Mouse (Mus musculus): ENCODE results near the gene Shkbp1. TPM values are rescaled to one million over a fixed set of nuclear protein-coding genes. Genes with fewer than 3 reads are reported as not detected.

Shkbp1 gene
- polyA plus RNA-seq, 1 experiment, result 276 TPM

DNA sequence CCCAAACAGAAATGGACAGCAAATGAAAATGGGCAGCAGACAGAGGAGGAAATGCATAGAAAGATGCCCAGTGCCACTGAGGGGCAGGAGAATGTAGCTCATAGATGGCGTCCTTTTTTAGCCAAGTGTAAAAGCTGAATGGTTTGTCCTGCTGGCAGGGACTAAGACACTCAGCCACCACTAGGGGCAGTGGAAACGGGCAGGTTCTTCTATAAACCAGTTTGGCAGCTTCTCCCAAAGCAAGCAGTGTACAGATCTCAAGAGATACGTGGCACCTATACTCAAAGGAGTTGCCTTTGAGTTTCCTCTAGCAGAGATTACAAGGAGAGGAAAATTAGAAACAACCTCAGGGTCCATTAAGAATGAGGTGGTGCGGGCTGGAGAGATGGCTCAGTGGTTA, 22.6 kb upstream of the Shkbp1 start:
- TF ChIP-seq GATA1 (IDR thresholded peaks at IDR 0.05; ENCODE audit: low read length), result no peak

DNA sequence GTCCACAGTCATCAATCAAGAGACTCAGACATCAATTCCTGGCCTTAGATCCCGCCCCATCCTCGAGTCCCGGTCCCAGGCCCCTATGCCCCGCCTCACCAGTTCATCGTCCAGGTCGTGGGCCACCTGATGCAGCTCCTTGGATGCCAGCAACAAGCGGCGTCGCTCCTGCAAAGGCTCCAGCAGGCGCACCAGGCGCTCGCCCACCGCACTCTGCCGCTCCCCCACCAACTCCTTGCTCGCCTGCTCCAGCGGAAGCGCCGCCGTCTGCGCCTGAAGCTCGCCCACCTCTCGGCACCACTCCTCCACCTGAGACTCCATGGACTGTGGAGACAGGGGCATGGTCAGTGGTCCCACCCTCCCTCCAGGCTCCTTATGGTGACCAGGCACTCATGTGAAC, 19.5 kb upstream of the Shkbp1 start:
- no peak for TF ChIP-seq GATA1 (IDR thresholded peaks at IDR 0.05; ENCODE audit: low read length)

- no peak for TF ChIP-seq GATA1 (IDR thresholded peaks at IDR 0.05; ENCODE audit: low read length)
These were observed 16.1 kb upstream of the Shkbp1 start for GRCm38 (mm10) chr7:27371715-27372462.

DNA sequence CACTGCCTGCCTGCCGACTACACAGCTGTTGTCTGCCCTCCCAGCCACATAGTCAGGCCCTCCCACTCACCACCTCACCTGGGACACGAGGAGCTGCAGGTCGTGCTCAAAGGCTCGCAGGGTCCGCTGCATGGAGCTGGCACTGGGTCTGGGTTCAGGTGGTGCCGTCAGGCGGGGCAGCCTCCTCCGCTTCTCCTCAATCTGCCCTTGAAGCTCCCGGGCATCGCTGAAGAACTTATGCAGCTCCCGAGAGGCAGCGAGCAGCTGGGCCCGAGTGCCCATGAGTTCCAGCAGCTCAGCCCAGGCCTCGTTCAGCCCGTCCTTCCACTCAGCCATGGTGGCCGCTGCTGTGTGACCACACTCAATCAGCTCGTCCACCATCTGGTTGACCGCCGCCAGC, 13.3 kb upstream of the Shkbp1 start:
- no peak for TF ChIP-seq GATA1 (IDR thresholded peaks at IDR 0.05; ENCODE audit: low read length)

DNA sequence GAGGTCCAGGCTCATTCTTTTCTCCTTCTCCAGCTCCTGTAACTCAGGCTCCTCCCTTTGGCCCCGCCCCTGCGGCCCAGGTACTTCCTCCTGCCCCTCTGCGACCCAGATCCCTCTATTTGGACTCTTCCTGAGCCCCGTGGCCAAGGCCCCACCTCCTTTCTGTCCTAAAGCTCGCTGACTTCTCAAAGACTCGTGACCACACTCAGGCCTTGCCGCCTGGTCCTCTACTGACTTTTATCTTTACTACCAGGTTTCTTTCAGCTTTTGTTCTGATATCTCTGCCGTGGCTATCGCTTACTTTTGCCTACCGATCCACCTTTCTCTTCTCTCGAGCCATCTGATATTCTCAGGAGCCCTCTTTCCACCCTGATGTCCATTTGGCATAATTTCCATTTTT, 12.2 kb upstream of the Shkbp1 start:
- no peak for TF ChIP-seq GATA1 (IDR thresholded peaks at IDR 0.05; ENCODE audit: low read length)

DNA sequence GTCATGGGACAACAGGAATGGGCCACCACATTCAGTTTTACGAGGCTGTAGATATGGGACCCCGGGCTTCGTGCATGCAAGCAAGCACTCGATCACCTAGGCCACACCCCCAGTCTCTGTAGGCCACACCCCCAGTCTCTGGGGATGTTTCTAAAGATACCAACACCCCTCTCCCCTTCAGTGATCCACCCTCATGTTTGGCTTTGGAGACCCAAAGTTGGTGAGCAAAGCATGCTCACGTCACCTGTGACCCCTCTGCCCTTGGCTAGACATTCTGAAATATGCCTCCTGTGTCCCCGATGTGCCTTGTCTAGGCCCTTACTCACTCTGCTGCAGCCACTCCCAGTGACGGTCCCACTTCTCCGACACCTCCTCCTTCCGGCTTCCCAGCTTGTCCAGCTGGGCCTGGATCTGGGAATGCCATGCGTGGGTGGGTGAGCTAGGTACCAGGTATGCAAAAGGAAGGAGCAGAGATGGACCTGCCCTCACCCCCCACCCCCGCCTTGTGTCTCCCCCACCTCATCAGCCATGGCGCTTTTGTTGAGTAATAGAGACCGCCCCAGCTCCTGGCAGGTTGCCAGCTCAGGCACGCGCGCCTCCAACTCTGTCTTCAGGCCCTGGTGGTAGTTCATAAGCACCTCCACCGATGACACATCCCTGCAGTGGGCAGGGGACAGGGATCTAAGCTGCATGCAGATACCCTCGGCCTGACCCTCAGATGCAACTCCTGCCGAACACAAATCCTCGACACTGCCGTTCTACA, 10.4 kb upstream of the Shkbp1 start:
- TF ChIP-seq GATA1 (IDR thresholded peaks at IDR 0.05; ENCODE audit: low read length), result no peak

DNA sequence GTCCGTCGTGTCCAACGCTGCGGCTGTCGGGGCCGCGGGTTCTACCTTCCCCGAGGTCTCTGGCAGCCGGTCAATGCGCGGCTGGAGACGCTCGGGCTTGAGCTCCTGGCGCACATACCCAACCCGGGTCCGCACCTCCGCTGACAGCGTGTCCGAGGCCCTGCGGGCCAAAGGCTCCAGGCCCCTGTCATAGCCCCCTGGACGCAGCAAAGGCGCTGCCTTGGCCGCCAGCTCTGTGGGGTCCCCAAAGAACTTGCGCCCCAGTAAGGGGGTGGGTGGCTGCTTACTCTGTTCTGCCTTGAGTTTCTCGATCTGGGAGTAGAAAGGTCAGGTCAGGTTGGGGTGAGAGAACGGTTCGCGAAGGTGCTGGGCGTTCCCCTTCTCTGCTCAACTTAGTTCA, 8.6 kb upstream of the Shkbp1 start:
- no peak for TF ChIP-seq GATA1 (IDR thresholded peaks at IDR 0.05; ENCODE audit: low read length)

DNA sequence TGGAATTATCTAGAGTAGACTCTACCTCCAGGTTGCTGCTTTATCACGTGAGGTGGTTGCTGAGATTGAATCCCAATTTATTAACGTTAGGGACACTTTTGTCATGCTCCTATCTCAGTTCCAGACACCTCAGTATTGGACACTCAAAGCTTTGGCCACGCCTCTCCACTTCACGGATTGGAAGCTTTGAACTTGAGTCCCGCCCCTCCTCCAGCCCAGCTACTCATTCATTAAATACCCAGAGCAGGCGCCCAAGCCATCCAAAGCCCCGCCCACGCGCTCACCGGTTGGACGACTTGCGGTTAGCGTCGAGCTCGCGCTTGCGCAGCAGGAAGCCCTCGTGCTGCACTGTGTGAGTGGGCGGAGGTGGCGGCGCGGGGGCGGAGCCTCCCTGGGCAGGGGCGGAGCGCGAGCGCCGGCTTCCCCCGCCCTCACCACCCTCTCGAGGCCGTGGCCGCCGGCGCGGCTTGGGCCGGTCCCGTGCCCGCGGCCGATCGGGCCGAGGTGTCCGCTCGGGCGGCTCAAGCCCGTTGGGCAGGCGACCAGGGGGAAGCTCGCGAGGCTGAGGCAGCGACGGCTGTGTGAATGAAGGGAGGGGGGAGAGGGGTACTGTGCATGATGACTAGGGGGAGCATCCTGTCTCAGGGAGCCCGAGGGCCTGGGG, 5.6 kb upstream of the Shkbp1 start:
- TF ChIP-seq GATA1 (IDR thresholded peaks at IDR 0.05; ENCODE audit: low read length), result no peak

DNA sequence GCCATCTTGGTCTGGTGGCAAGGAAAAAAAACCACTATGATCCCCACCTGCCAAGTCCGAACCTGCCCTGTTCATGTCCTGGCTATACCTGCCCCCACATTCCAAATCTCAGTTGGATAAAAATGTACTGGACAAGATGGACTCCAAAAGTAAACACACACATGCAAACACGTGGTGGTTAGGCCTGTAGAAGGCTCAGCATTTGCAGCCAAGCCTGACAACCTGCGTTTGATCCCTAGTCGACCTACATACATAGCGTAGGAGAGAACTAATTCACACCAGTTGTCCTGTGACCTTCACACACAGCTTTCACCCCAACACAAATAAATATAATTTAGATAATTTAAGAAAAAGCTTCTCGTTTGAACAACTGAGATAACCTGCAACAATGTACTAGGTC, 4.9 kb upstream of the Shkbp1 start:
- TF ChIP-seq GATA1 (IDR thresholded peaks at IDR 0.05; ENCODE audit: low read length), result no peak

DNA sequence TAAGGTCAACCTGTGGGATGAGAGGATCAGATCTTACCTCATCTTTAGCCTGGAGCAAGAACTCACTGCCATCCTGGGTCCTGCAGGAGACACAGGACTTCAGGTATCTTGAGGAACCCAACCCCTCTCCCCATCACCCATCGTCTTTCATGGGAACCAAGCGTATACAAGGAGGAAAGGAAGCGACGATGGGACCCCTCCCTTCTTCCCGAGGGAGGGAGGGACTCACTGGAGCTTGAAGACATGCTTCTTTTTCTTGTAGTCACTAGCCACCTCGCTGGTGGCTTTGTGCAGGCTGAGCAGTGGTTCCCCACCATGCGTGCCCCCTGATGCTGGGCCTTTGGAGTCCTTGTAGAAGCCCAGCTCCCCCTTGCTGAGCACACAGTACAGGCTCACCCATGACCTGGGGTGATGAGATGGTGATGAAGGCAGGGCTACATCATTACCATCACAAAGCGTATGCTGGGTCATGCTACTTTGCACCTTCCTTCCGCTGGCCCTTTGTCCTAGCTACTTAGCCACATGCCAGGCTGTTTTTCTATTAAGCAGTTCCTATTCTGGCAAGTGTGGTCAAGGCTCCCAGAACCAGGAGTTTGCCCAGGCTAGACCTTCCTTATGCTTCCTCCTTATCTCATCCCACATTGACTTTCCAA, 4.0 kb upstream of the Shkbp1 start:
- TF ChIP-seq GATA1 (IDR thresholded peaks at IDR 0.05; ENCODE audit: low read length), result no peak

- no peak for TF ChIP-seq GATA1 (IDR thresholded peaks at IDR 0.05; ENCODE audit: low read length)
These were observed 3.3 kb upstream of the Shkbp1 start for GRCm38 (mm10) chr7:27359162-27359561.

DNA sequence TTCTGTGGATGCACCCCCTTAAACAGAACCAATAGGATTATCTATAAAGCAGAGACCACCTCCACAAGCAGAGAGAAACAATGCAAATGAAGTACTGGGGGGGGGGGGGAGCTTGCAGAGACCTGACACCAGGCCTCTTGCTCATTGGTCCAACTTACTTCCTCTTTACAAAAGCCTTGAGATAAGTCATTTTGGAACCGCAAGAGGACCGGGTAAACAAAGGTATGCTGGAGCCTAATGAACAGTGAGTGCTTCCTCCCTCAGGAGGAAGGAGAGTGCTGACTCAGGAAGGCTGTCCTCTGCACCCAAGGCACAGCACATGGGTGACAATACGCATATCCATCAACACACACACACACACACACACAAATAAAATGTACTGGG, 1.8 kb upstream of the Shkbp1 start:
- TF ChIP-seq GATA1 (IDR thresholded peaks at IDR 0.05; ENCODE audit: low read length), result no peak

GRCm38 (mm10) chr7:27356861-27357594, 1.2 kb upstream of the Shkbp1 start, which contains the start of gene Gm20479:
Gene Gm20479 (minus strand): TSS chr7:27357419.
- TF ChIP-seq GATA1 (IDR thresholded peaks at IDR 0.05; ENCODE audit: low read length), result no peak

DNA sequence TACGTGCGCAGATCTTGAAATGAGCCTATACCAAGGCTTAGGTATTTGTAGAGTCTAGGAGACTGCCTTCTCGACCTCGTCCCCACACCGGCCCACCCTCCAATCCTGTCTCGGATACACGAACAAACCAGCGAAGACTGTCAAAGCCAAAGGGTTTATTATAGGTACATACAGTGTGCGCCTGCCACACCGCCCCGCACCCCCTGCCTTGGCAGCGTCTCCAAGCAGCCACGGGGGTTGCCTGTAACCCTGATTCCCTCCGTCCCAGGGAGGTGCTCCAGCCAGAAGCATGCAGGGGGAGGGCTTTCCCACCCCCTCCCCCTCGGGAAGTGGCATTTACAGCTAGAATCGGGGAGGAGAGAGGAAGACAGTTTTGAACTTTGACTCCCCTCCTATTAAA, 429 bp upstream of the Shkbp1 start:
- TF ChIP-seq GATA1 (IDR thresholded peaks at IDR 0.05; ENCODE audit: low read length), result no peak

- TF ChIP-seq GATA1 (IDR thresholded peaks at IDR 0.05; ENCODE audit: low read length), result no peak
These were observed 558 bp downstream of the Shkbp1 start for GRCm38 (mm10) chr7:27355261-27355660.
